Mouse (Mus musculus): ENCODE measurements around the gene Shank2. TPM values are rescaled to one million over a fixed set of nuclear protein-coding genes. Genes with fewer than 3 reads are reported as not detected.

The Shank2 gene
- polyA plus RNA-seq, 1 experiment from 2014 or later = 7.4 TPM

DNA sequence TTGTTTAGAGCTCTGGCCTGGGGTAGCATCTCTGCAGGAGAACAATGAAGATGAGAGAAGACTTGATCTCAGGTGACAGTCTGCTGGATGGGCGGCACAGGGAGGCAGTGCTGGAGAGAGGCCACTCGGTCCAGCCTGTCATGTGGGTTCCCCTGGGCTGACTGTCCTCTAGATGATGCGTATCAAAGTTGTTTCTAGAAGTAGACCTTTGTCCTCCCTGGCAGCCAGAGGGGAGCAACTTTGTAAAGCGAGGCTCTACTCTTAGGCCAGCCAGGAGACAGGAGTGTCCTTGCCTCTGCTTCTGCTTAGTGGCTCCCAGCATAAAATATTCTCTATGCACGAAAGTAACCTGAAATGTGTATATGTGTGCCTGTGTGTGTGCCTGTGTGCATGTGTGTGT lies 27.5 kb downstream of the Shank2 start:
- POLR2A ChIA-PET = no interaction called here
- DNase-seq (ENCODE audit: low read depth, low spot score) (no peak), ATAC-seq (no peak)
- H3K27me3 ChIP-seq = no peaks in the 10 kb centered on the region
- in situ Hi-C loops (cut with MboI; ENCODE audit: low pct_unique_long_range_greater_than_20kb) = no loop called here
- no peak for TF ChIP-seq CTCF (IDR thresholded peaks at IDR 0.05)
- CTCF ChIA-PET = no interaction called here

DNA sequence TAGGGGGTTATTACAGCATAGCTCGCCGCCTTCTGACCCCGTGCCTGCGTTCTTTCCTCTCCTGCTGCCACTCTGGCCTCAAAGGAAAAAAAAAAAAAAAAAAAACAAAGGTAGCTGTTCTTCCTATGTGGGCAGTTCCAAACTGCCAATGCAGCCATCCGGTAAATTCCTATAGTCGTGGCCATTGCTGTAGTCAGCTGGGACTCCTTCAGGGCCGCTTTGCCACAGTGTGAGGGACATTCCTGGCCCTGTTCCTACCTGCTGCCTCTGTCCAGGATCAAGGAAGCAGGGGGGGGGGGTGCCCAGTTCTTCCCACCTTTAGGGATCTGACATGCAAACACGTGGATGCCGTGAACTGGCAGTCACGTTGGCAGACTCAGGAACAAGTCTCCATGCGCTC lies 29.1 kb downstream of the Shank2 start:
- ATAC-seq (no peak), DNase-seq (ENCODE audit: low read depth, low spot score) (no peak)
- no peaks in the 10 kb centered on the region for H3K27me3 ChIP-seq
- TF ChIP-seq CTCF (IDR thresholded peaks at IDR 0.05) = no peak
- in situ Hi-C loops (cut with MboI; ENCODE audit: low pct_unique_long_range_greater_than_20kb) = no loop called here
- CTCF ChIA-PET = interaction anchor here (1.3 kb wide), 1 partner anchor 24 kb away, joined by 3 read pairs; no protein-coding TSS in a partner anchor
- POLR2A ChIA-PET = interaction anchor here (0.6 kb wide), 1 partner anchor 20 kb away, joined by 3 read pairs; no protein-coding TSS in a partner anchor

- in situ Hi-C loops (cut with MboI; ENCODE audit: low pct_unique_long_range_greater_than_20kb) = no loop called here
- no peak for DNase-seq (ENCODE audit: low read depth, low spot score)
- H3K27me3 ChIP-seq = no peaks in the 10 kb centered on the region
- ChIA-PET POLR2A (interaction anchor here (0.6 kb wide), 1 partner anchor 19 kb away, joined by 3 read pairs; no protein-coding TSS in a partner anchor), CTCF (no interaction called here)
- no peak for ATAC-seq
- no peak for TF ChIP-seq CTCF (IDR thresholded peaks at IDR 0.05)
Observed at GRCm38 (mm10) chr7:144031611-144032010, 29.9 kb downstream of the Shank2 start.

DNA sequence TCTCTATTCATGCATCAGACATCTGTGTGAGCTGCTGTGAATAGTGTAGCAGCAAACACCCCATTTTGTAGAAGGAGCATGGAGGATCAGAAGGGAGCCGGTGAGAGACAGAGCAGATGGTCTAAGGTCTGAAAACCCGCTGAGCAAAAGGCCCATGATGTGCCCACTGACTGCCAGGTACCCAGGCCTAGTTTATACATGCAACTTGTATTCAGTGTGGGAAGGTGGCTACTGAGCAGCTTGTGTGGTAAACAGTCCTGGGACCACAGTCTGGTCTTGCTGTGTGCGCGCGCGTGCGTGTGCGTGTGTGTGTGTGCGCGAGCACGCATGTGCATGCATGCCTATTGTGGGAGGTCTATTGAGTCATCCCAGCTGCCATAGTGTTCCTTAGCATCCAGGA lies 35.8 kb downstream of the Shank2 start:
- no peak for TF ChIP-seq CTCF (IDR thresholded peaks at IDR 0.05)
- in situ Hi-C loops (cut with MboI; ENCODE audit: low pct_unique_long_range_greater_than_20kb) = no loop called here
- no peak for ATAC-seq

GRCm38 (mm10) chr7:144037966-144038669 lies 36.4 kb downstream of the Shank2 start:
- CTCF ChIA-PET = interaction anchor here (1.4 kb wide), 1 partner anchor 56 kb away, joined by 4 read pairs; no protein-coding TSS in a partner anchor
- TF ChIP-seq CTCF (IDR thresholded peaks at IDR 0.05) = no peak
- in situ Hi-C loops (cut with MboI; ENCODE audit: low pct_unique_long_range_greater_than_20kb) = no loop called here
- DNase-seq (ENCODE audit: low read depth, low spot score) = peak; percentile 73
- POLR2A ChIA-PET = interaction anchor here (0.6 kb wide), 1 partner anchor 17 kb away, joined by 3 read pairs; no protein-coding TSS in a partner anchor
- ATAC-seq = peak; percentile 69
- H3K27me3 ChIP-seq = no peaks in the 10 kb centered on the region

More for the DNA sequence above, 35.8 kb downstream of the Shank2 start:
- ChIA-PET POLR2A (interaction anchor here (0.6 kb wide), 1 partner anchor 18 kb away, joined by 3 read pairs; no protein-coding TSS in a partner anchor), CTCF (interaction anchor here (1.4 kb wide), 1 partner anchor 55 kb away, joined by 4 read pairs; no protein-coding TSS in a partner anchor)
- no peaks in the 10 kb centered on the region for H3K27me3 ChIP-seq
- DNase-seq (ENCODE audit: low read depth, low spot score) = no peak

DNA sequence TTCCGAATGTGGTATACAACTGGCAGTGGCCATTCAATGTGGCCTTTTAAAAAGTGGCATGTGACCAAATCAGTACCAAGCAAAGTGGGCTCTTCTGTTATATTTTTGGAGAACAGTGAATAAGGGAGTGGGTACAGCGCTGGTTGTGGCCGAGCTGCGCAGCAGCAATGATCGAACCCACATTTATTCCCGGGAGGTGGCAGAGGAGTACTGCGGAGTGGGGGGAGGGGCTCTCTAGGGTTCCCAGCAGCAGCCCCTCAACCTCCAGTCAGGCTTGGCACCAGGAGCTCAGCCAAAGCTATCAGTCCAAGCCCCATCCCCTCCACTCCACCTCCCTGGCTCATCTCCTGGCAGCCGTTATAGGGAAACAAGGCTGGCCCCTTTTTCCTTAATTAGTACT lies 37.0 kb downstream of the Shank2 start:
- ChIA-PET CTCF (interaction anchor here (1.4 kb wide), 1 partner anchor 56 kb away, joined by 4 read pairs; no protein-coding TSS in a partner anchor), POLR2A (no interaction called here)
- in situ Hi-C loops (cut with MboI; ENCODE audit: low pct_unique_long_range_greater_than_20kb) = no loop called here
- DNase-seq (ENCODE audit: low read depth, low spot score) = no peak
- no peaks in the 10 kb centered on the region for H3K27me3 ChIP-seq
- no peak for ATAC-seq
- TF ChIP-seq CTCF (IDR thresholded peaks at IDR 0.05) = no peak

DNA sequence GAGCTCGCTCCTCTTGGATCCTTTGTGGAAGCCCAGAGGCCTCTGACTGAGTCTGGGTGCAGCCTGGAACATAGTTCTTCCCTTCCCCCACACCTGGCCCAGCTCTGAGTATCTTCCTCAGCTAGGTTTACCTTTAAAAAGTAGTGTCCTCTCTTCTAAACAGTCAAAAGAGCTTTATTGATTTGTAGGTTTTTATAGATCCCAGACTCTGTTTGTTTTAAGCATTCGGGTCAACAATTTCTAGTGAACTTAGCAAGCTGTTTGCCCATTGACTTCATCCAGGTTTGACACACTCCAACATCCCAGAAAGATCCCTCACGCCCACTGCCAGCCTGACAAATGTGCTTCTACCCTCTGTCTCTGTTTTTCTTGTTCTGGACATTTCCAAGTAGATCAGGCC lies 38.6 kb downstream of the Shank2 start:
- CTCF ChIA-PET = interaction anchor here (0.7 to 1.2 kb wide), 3 partner anchors 8 to 16 kb away, joined by 3 read pairs; no protein-coding TSS in a partner anchor
- H3K27me3 ChIP-seq = no peaks in the 10 kb centered on the region
- TF ChIP-seq CTCF (IDR thresholded peaks at IDR 0.05) = no peak
- DNase-seq (ENCODE audit: low read depth, low spot score) (no peak), ATAC-seq (no peak)
- in situ Hi-C loops (cut with MboI; ENCODE audit: low pct_unique_long_range_greater_than_20kb) = no loop called here
- POLR2A ChIA-PET = no interaction called here

DNA sequence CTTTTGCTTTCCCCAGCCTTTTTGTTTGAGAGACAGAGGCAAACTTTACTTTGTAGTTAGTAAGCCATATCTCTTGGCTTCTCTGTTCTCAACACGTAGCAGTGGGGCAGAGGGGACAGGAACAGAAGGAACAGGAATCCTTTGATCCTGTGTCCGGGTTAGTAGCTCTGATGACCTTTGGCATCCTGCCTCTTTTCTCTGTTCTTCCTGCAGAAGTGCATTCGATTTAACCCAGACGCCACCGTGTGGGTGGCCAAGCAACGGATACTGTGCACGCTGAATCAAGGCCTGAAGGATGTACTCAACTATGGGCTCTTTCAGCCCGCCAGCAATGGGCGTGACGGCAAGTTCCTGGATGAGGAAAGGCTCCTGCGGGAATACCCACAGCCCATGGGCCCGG lies 50.3 kb downstream of the Shank2 start:
- DNase-seq (ENCODE audit: low read depth, low spot score) = no peak
- ATAC-seq = no peak
- no peaks in the 10 kb centered on the region for H3K27me3 ChIP-seq
- POLR2A ChIA-PET = no interaction called here
- in situ Hi-C loops (cut with MboI; ENCODE audit: low pct_unique_long_range_greater_than_20kb) = no loop called here
- CTCF ChIA-PET = interaction anchor here (1.4 to 1.5 kb wide), 2 partner anchors 16 to 20 kb away, joined by 3 to 4 read pairs; no protein-coding TSS in a partner anchor
- no peak for TF ChIP-seq CTCF (IDR thresholded peaks at IDR 0.05)

GRCm38 (mm10) chr7:144055188-144055587 lies 53.5 kb downstream of the Shank2 start:
- ATAC-seq = peak; percentile 86
- CTCF ChIA-PET = interaction anchor here (0.7 to 6.6 kb wide), 11 partner anchors 10 to 228 kb away, joined by 3 to 33 read pairs (median 5); no protein-coding TSS in a partner anchor
- DNase-seq (ENCODE audit: low read depth, low spot score) = no peak
- POLR2A ChIA-PET = interaction anchor here (0.8 kb wide), 1 partner anchor 18 kb away, joined by 3 read pairs; no protein-coding TSS in a partner anchor
- in situ Hi-C loops (cut with MboI; ENCODE audit: low pct_unique_long_range_greater_than_20kb) = no loop called here
- no peak for TF ChIP-seq CTCF (IDR thresholded peaks at IDR 0.05)
- H3K27me3 ChIP-seq = no peaks in the 10 kb centered on the region

DNA sequence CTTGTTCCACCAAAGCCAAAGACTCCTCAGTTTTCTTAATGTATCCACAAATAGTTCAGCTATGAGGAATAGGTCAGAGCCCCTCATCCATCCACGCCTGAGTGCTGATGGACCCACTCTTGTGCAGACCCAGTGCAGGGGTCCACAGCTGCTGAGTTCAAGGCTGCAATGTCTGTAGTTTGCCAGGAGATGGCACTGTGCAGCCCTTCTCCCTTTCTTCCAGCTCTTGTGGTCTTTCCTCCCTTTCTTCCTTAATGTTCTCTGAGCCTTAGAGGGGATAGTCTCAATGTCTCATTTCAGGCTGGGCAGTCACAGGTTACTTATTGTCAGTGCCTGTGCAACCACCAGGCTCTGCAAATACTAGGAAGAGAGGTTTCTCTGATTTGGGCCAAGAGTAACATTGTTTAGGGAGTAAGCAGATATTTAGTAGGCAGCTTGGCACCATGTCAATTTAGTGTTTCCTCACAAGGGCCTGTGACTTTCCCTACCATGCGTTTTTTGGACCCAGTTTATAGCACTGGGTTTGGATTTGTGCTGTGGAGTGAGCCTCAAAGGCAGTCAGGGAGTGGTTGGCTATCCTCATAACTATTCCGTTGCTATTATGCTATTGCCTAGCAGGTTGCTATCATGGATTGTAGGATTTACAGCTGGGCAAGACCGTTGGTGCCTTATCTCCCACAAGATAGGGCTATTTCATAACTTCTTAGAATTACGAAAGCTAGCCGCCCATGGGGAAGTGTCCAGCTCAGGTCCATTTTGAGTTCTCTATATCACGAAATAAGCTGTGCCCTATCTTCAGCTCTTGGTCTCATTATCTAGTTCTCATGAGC lies 54.2 kb downstream of the Shank2 start:
- CTCF ChIA-PET = interaction anchor here (0.6 to 6.6 kb wide), 21 partner anchors 9 to 229 kb away, joined by 3 to 33 read pairs (median 4); partner anchors contain the start of gene Shank2
- TF ChIP-seq CTCF (IDR thresholded peaks at IDR 0.05) = peak; percentile 91

More for the DNA sequence above, 54.2 kb downstream of the Shank2 start:
- POLR2A ChIA-PET = interaction anchor here (0.7 to 0.8 kb wide), 2 partner anchors 18 to 34 kb away, joined by 3 read pairs; no protein-coding TSS in a partner anchor
- H3K27me3 ChIP-seq = no peaks in the 10 kb centered on the region
- in situ Hi-C loops (cut with MboI; ENCODE audit: low pct_unique_long_range_greater_than_20kb) = no loop called here
- ATAC-seq = peak; percentile 45
- no peak for DNase-seq (ENCODE audit: low read depth, low spot score)

All from Patski (cell line).